Mouse (Mus musculus): Measurements from ENCODE around the gene Wdr6.
"Not testable (repeated sequence)": the region's sequence is repeated elsewhere in the genome, so short reads cannot be mapped to it uniquely, and the experiment has no call there.

Gene Wdr6

GRCm38 (mm10) chr9:108578545-108579343, at the start of gene Wdr6:
Gene Wdr6 (minus strand): TSS chr9:108578739.
- peak; percentile 97 for DNase-seq (ENCODE audit: inconsistent age in 2 of 2, low spot score in 1 of 2)

GRCm38 (mm10) chr9:108628141-108628540, 49.6 kb upstream of the Wdr6 start:
- DNase-seq (ENCODE audit: inconsistent age in 2 of 2, low spot score in 1 of 2) = no peak

- no peak for DNase-seq (ENCODE audit: inconsistent age in 2 of 2, low spot score in 1 of 2)
Measured at GRCm38 (mm10) chr9:108626498-108626897, 48.0 kb upstream of the Wdr6 start.

- no peak for DNase-seq (ENCODE audit: inconsistent age in 2 of 2, low spot score in 1 of 2)
Measured at GRCm38 (mm10) chr9:108617301-108617700, 38.8 kb upstream of the Wdr6 start.

- DNase-seq (ENCODE audit: inconsistent age in 2 of 2, low spot score in 1 of 2) = no peak
Measured at GRCm38 (mm10) chr9:108611488-108611887, 32.9 kb upstream of the Wdr6 start.

- no peak for DNase-seq (ENCODE audit: inconsistent age in 2 of 2, low spot score in 1 of 2)
Measured at GRCm38 (mm10) chr9:108608889-108609288, 30.4 kb upstream of the Wdr6 start.

GRCm38 (mm10) chr9:108607929-108608328, 29.4 kb upstream of the Wdr6 start:
- DNase-seq (ENCODE audit: inconsistent age in 2 of 2, low spot score in 1 of 2) = not testable (repeated sequence)

- DNase-seq (ENCODE audit: inconsistent age in 2 of 2, low spot score in 1 of 2) = no peak
Measured at GRCm38 (mm10) chr9:108601986-108602385, 23.4 kb upstream of the Wdr6 start.

- DNase-seq (ENCODE audit: inconsistent age in 2 of 2, low spot score in 1 of 2) = no peak
Measured at GRCm38 (mm10) chr9:108600011-108600410, 21.5 kb upstream of the Wdr6 start.

- no peak for DNase-seq (ENCODE audit: inconsistent age in 2 of 2, low spot score in 1 of 2)
Measured at GRCm38 (mm10) chr9:108599021-108599566, 20.6 kb upstream of the Wdr6 start.

GRCm38 (mm10) chr9:108596998-108597764, 18.6 kb upstream of the Wdr6 start, which contains the start of gene P4htm:
Gene P4htm (minus strand): TSS chr9:108597667.
- DNase-seq (ENCODE audit: inconsistent age in 2 of 2, low spot score in 1 of 2) = peak; percentile 73 to 88

- no peak for DNase-seq (ENCODE audit: inconsistent age in 2 of 2, low spot score in 1 of 2)
Measured at GRCm38 (mm10) chr9:108594354-108594753, 15.8 kb upstream of the Wdr6 start.

GRCm38 (mm10) chr9:108591462-108591861, 12.9 kb upstream of the Wdr6 start:
- no peak for DNase-seq (ENCODE audit: inconsistent age in 2 of 2, low spot score in 1 of 2)

- peak in 1 of 2 experiments; percentile 20 for DNase-seq (ENCODE audit: inconsistent age in 2 of 2, low spot score in 1 of 2)
Measured at GRCm38 (mm10) chr9:108589229-108589628, 10.7 kb upstream of the Wdr6 start.

- DNase-seq (ENCODE audit: inconsistent age in 2 of 2, low spot score in 1 of 2) = peak; percentile 68 to 79
Measured at GRCm38 (mm10) chr9:108587571-108588180, 9.1 kb upstream of the Wdr6 start.

GRCm38 (mm10) chr9:108579344-108579690, 778 bp upstream of the Wdr6 start:
- peak; percentile 70 to 86 for DNase-seq (ENCODE audit: inconsistent age in 2 of 2, low spot score in 1 of 2)

GRCm38 (mm10) chr9:108577934-108578544, 500 bp downstream of the Wdr6 start:
- peak; percentile 70 to 87 for DNase-seq (ENCODE audit: inconsistent age in 2 of 2, low spot score in 1 of 2)

- DNase-seq (ENCODE audit: inconsistent age in 2 of 2, low spot score in 1 of 2) = peak in 1 of 2 experiments; percentile 40
Measured at GRCm38 (mm10) chr9:108577025-108577424, 1.5 kb downstream of the Wdr6 start.

- DNase-seq (ENCODE audit: inconsistent age in 2 of 2, low spot score in 1 of 2) = peak; percentile 37 to 59
Measured at GRCm38 (mm10) chr9:108575321-108576297, 2.9 kb downstream of the Wdr6 start.

- no peak for DNase-seq (ENCODE audit: inconsistent age in 2 of 2, low spot score in 1 of 2)
Measured at GRCm38 (mm10) chr9:108574921-108575320, 3.6 kb downstream of the Wdr6 start.
